Mouse (Mus musculus) midbrain, embryonic 12.5 days (tissue): Measurements from ENCODE around the gene Mfge8. TPM values are rescaled to one million over a fixed set of nuclear protein-coding genes. Genes with fewer than 3 reads are reported as not detected.

Experiments used
- ATAC-seq: fragments of 200-750 bp; cut with Nextera tagmentation; 2 replicates; pipeline ENCODE4 v1.8.0; 2017; ENCODE audit warnings: low read depth, moderate TSS enrichment, moderate library complexity; ENCODE audit not compliant: low FRiP score
- H3K27ac ChIP-seq: fragments of 300-500 bp; sonication (generic); replicated peaks from 2 replicates; pipeline ENCODE4 v1.5.1; 2016; ENCODE audit warnings: mild to moderate bottlenecking
- H3K27me3 ChIP-seq: fragments of 300-500 bp; sonication (generic); 2 replicates; pipeline ENCODE4 v1.6.1; 2016; ENCODE audit warnings: mild to moderate bottlenecking
- H3K36me3 ChIP-seq: fragments of 300-500 bp; sonication (generic); 2 replicates; pipeline ENCODE4 v1.6.1; 2016
- H3K4me1 ChIP-seq: fragments of 300-500 bp; sonication (generic); 2 replicates; pipeline ENCODE4 v1.6.1; 2016
- H3K4me2 ChIP-seq: fragments of 300-500 bp; sonication (generic); replicated peaks from 2 replicates; pipeline ENCODE4 v1.6.1; 2016; ENCODE audit warnings: mild to moderate bottlenecking, moderate library complexity
- H3K4me3 ChIP-seq: fragments of 300-500 bp; sonication (generic); 2 replicates; pipeline ENCODE4 v1.5.1; 2016; ENCODE audit warnings: mild to moderate bottlenecking
- H3K9ac ChIP-seq: fragments of 300-500 bp; sonication (generic); replicated peaks from 2 replicates; pipeline ENCODE4 v1.6.1; 2016; ENCODE audit warnings: mild to moderate bottlenecking, moderate library complexity
- H3K9me3 ChIP-seq: fragments of 300-500 bp; sonication (generic); 2 replicates; pipeline ENCODE4 v1.6.1; 2016; ENCODE audit warnings: mild to moderate bottlenecking
- WGBS: fragments of 180-500 bp; shearing (Covaris S2); methylation state at CpG from one replicate; pipeline ENCODE4 v1.1.7; 2016; 5-methylcytosine and 5-hydroxymethylcytosine counted together
- polyA plus RNA-seq: library from polyadenylated mRNA; unstranded; fragments of >200 nt; fragmentation: Nextera tagmentation; extraction: Ambion mirVana; gene quantifications from 2 replicates; pipeline ENCODE4 v1.2.1, GENCODE M21; 2016

Gene Mfge8
- polyA plus RNA-seq, 1 experiment from 2014 or later = 68.1 TPM

- Histone ChIP-seq H3K4me2 (peak overlapping the region; percentile 87), H3K9ac (no peak overlapping the region), H3K9me3 (no peaks in the 10 kb centered on the region), H3K4me3 (no peak overlapping the region), H3K27me3 (peaks cover 9% of the 10 kb centered on the region), H3K27ac (no peak overlapping the region), H3K36me3 (0 out of 2 replicates have a peak, but pooled peaks cover 3% of the 10 kb centered on the region), H3K4me1 (peaks cover 20% of the 10 kb centered on the region)
- WGBS = 78% methylated on average over 6 of the region's 6 CpGs
- ATAC-seq = no peak
Observed at GRCm38 (mm10) chr7:79149522-79149921, 662 bp upstream of the Mfge8 start.

GRCm38 (mm10) chr7:79147931-79148653 lies 768 bp downstream of the Mfge8 start:
- Histone ChIP-seq H3K27ac (no peak overlapping the region), H3K36me3 (0 out of 2 replicates have a peak, but pooled peaks cover 4% of the 10 kb centered on the region), H3K9ac (peak overlapping the region; percentile 60; the same call in 1 of the 2 replicates), H3K4me3 (peak overlapping the region; percentile 56), H3K4me1 (peaks cover 20% of the 10 kb centered on the region), H3K4me2 (peak overlapping the region; percentile 87), H3K27me3 (peaks cover 9% of the 10 kb centered on the region), H3K9me3 (no peaks in the 10 kb centered on the region)
- WGBS = under 1% methylated on average over 19 of the region's 20 CpGs
- ATAC-seq = no peak

- no peak for ATAC-seq
- peak overlapping the region; percentile 87 for H3K4me2 ChIP-seq
- WGBS = 61% methylated on average over 12 of the region's 12 CpGs
- H3K9ac ChIP-seq = no peak overlapping the region
- peaks cover 20% of the 10 kb centered on the region for H3K4me1 ChIP-seq
- no peak overlapping the region for H3K27ac ChIP-seq
- 0 out of 2 replicates have a peak, but pooled peaks cover 4% of the 10 kb centered on the region for H3K36me3 ChIP-seq
- peaks cover 9% of the 10 kb centered on the region for H3K27me3 ChIP-seq
- H3K9me3 ChIP-seq = no peaks in the 10 kb centered on the region
- no peak overlapping the region; the same call in 1 of the 2 replicates for H3K4me3 ChIP-seq
Observed at GRCm38 (mm10) chr7:79147011-79147837, 1.6 kb downstream of the Mfge8 start.

- no peaks in the 10 kb centered on the region for H3K4me1 ChIP-seq
- 0 out of 2 replicates have a peak, but pooled peaks have one; percentile 23 for ATAC-seq
- peaks cover 9% of the 10 kb centered on the region; the same call in 1 of the 2 replicates for H3K36me3 ChIP-seq
- H3K9ac ChIP-seq = no peak overlapping the region
- H3K9me3 ChIP-seq = no peaks in the 10 kb centered on the region
- H3K27me3 ChIP-seq = no peaks in the 10 kb centered on the region
- H3K27ac ChIP-seq = no peak overlapping the region
- H3K4me2 ChIP-seq = no peak overlapping the region
- 37% methylated on average over 8 of the region's 8 CpGs for WGBS
- H3K4me3 ChIP-seq = no peak overlapping the region
Observed at GRCm38 (mm10) chr7:79140897-79141296, 8.0 kb downstream of the Mfge8 start.

- no peak overlapping the region for H3K4me3 ChIP-seq
- peaks cover 14% of the 10 kb centered on the region; the same call in 1 of the 2 replicates for H3K36me3 ChIP-seq
- H3K27me3 ChIP-seq = no peaks in the 10 kb centered on the region
- H3K27ac ChIP-seq = no peak overlapping the region
- H3K4me1 ChIP-seq = no peaks in the 10 kb centered on the region
- H3K4me2 ChIP-seq = no peak overlapping the region
- no peaks in the 10 kb centered on the region for H3K9me3 ChIP-seq
- no peak overlapping the region for H3K9ac ChIP-seq
- 62% methylated on average over 4 of the region's 4 CpGs for WGBS
- no peak for ATAC-seq
Observed at GRCm38 (mm10) chr7:79139891-79140591, 8.8 kb downstream of the Mfge8 start.

- H3K27me3 ChIP-seq = no peaks in the 10 kb centered on the region
- no peak overlapping the region for H3K4me3 ChIP-seq
- no peak for ATAC-seq
- no peak overlapping the region for H3K4me2 ChIP-seq
- H3K27ac ChIP-seq = no peak overlapping the region
- no peaks in the 10 kb centered on the region for H3K9me3 ChIP-seq
- H3K36me3 ChIP-seq = peaks cover 14% of the 10 kb centered on the region; the same call in 1 of the 2 replicates
- H3K4me1 ChIP-seq = no peaks in the 10 kb centered on the region
- 55% methylated on average over 6 of the region's 6 CpGs for WGBS
- H3K9ac ChIP-seq = no peak overlapping the region
Observed at GRCm38 (mm10) chr7:79139328-79139824, 9.5 kb downstream of the Mfge8 start.

- 31% methylated on average over 6 of the region's 6 CpGs for WGBS
- Histone ChIP-seq H3K4me3 (no peak overlapping the region), H3K9ac (no peak overlapping the region), H3K4me2 (no peak overlapping the region), H3K27ac (no peak overlapping the region), H3K27me3 (peaks cover 34% of the 10 kb centered on the region), H3K4me1 (peaks cover 15% of the 10 kb centered on the region; the same call in 1 of the 2 replicates), H3K36me3 (peaks cover 14% of the 10 kb centered on the region; the same call in 1 of the 2 replicates), H3K9me3 (no peaks in the 10 kb centered on the region)
- ATAC-seq = 0 out of 2 replicates have a peak, but pooled peaks have one; percentile 35
Observed at GRCm38 (mm10) chr7:79133391-79133790, 15.5 kb downstream of the Mfge8 start.

- no peak within 1 kb of the TSS; the same call in 1 of the 2 replicates for H3K9ac ChIP-seq
- ATAC-seq = no peak
- no peak within 1 kb of the TSS for H3K27ac ChIP-seq
- H3K27me3 ChIP-seq = peaks cover 34% of the 10 kb centered on the region
- peaks cover 10% of the 10 kb centered on the region; the same call in 1 of the 2 replicates for H3K36me3 ChIP-seq
- H3K4me2 ChIP-seq = peak within 1 kb of the TSS; percentile 43
- peak within 1 kb of the TSS; percentile 23 for H3K4me3 ChIP-seq
- 4% methylated on average over 19 of the region's 19 CpGs for WGBS
- no peaks in the 10 kb centered on the region for H3K9me3 ChIP-seq
- peaks cover 15% of the 10 kb centered on the region; the same call in 1 of the 2 replicates for H3K4me1 ChIP-seq
Observed at GRCm38 (mm10) chr7:79130843-79131444, 17.9 kb downstream of the Mfge8 start, which contains the start of gene Hapln3. Gene Hapln3, minus strand, starts transcription at chr7:79131018.

GRCm38 (mm10) chr7:79130385-79130784 lies 18.5 kb downstream of the Mfge8 start:
- peaks cover 15% of the 10 kb centered on the region; the same call in 1 of the 2 replicates for H3K4me1 ChIP-seq

GRCm38 (mm10) chr7:79129883-79130282 lies 19.0 kb downstream of the Mfge8 start:
- peaks cover 4% of the 10 kb centered on the region; the same call in 1 of the 2 replicates for H3K36me3 ChIP-seq
- no peak overlapping the region for H3K9ac ChIP-seq
- H3K4me2 ChIP-seq = peak overlapping the region; percentile 43
- H3K27ac ChIP-seq = no peak overlapping the region
- H3K4me1 ChIP-seq = peaks cover 15% of the 10 kb centered on the region; the same call in 1 of the 2 replicates
- no peak for ATAC-seq
- peaks cover 34% of the 10 kb centered on the region for H3K27me3 ChIP-seq
- H3K4me3 ChIP-seq = no peak overlapping the region
- WGBS = 11% methylated on average over 8 of the region's 8 CpGs
- no peaks in the 10 kb centered on the region for H3K9me3 ChIP-seq

More at GRCm38 (mm10) chr7:79130385-79130784, 18.5 kb downstream of the Mfge8 start:
- peaks cover 4% of the 10 kb centered on the region; the same call in 1 of the 2 replicates for H3K36me3 ChIP-seq
- peaks cover 34% of the 10 kb centered on the region for H3K27me3 ChIP-seq
- H3K9me3 ChIP-seq = no peaks in the 10 kb centered on the region
- H3K4me2 ChIP-seq = peak overlapping the region; percentile 43
- H3K9ac ChIP-seq = no peak overlapping the region
- 13% methylated on average over 13 of the region's 13 CpGs for WGBS
- H3K27ac ChIP-seq = no peak overlapping the region
- H3K4me3 ChIP-seq = peak overlapping the region; percentile 23
- ATAC-seq = no peak

GRCm38 (mm10) chr7:79123465-79123864 lies 25.4 kb downstream of the Mfge8 start:
- H3K9ac ChIP-seq = no peak overlapping the region
- H3K9me3 ChIP-seq = no peaks in the 10 kb centered on the region
- 83% methylated on average over 5 of the region's 5 CpGs for WGBS
- no peak overlapping the region for H3K4me2 ChIP-seq
- H3K36me3 ChIP-seq = no peaks in the 10 kb centered on the region
- no peaks in the 10 kb centered on the region for H3K27me3 ChIP-seq
- no peak overlapping the region for H3K27ac ChIP-seq
- H3K4me3 ChIP-seq = no peak overlapping the region
- ATAC-seq = no peak
- no peaks in the 10 kb centered on the region for H3K4me1 ChIP-seq
